Mouse (Mus musculus) 3134 (cell line): ENCODE data around the gene 4930583I09Rik.

Experiments
- DNase-seq: peaks from one replicate; pipeline ENCODE4 v3.0.0-alpha.2; 2011; ENCODE audit warnings: low spot score; ENCODE audit not compliant: insufficient read length; ENCODE audit errors: extremely low read depth

4930583I09Rik gene

DNA sequence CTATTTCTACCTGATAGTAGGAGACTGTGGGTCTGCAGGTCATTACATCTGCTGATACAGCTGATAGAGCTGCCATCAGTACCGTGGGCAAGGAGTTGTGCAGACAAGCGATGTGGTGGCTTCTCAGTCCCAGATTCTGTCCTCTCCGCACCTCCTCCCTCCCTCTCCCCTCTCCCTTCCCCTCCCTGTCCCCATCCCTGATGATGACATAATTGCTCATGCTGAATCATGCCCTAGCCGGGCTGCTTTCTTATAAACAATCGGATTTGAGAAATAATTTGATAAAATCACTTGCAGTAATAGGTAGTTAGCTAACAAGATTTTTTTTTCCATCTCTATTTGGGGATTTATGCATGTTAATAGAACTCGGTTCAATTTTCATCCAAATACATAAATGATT lies at the start of gene 4930583I09Rik:
4930583I09Rik (minus strand) TSS at position 144 of the 400 bp plus-strand sequence.
- DNase-seq = peak; percentile 42

DNA sequence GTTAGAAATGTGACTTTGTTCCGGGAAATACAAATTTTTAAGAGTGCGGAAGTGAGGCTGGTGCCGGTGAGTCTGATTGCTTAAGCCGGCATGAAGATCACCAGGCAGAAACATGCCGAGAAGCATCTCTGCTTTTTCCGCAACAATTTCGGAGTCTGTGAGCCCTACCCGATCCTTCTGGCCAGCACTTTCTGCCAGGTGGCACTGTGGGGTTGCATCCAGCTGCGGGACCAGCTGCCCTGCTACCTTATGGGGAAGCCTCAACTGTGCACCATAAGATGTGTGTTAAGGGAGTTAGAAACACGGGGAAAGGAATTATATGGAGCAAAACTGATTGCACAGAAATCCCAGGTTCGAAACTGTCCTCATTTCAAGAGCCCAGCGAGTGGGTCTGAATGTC lies 40.2 kb upstream of the 4930583I09Rik start:
- DNase-seq = no peak

DNA sequence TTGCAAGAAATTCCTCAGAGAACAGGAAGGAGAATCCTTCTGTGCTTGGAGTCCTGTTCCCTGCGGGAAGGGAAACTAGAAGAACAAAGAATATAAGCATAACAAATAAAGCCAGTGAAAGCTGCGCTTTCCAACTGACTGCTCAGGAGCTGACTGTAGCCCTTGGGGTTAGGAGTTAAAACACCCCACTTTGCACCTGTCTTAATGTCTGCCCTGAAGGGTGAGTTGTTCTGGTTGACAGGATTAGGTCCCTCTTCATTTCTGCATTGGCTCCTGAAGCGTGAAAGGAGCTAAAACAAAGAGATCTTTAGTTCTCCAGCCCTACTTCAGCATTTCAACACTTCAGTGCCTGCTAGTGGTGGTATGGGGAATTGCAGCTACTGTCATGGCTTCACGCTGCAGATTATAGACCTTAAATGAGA lies 37.8 kb upstream of the 4930583I09Rik start:
- DNase-seq = no peak

DNA sequence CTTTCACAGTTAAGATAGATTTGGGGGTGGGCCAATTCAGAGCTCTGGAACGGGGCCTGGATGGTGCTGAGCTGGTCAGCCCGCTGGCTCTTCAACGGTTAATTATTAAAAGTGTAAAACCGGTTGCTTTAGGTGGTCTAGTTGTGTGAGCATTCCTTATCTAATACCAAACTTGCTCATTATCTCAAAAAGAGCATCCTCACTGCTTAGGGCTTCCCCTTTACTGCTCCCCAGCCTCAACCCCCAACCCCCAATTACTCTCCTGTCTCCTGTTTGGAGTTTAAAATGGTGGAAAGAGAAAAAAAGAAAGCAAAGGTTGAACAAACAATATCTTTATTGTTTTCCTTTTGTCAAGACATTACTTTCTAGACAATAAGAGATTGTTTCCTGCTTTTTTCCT lies 27.9 kb upstream of the 4930583I09Rik start:
- DNase-seq = no peak

DNA sequence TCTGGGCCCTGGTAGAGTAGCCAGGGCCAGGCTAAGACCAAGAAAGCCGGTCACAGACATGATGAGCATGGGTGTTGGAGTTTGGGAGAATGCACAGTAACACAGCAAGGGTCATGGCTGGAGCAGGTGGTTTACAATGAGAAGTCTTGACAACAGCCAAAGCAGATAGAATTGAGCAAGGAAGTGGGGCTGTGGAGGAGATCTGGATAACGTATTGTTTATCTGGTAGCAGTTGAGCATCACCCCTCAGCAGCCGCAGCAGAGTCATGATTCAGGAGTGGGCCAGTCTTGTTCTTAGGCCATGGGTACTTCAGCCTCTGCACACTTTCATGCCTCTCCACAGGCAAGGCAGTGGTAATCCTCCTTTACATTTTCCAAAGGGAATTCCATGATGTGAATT lies 25.1 kb upstream of the 4930583I09Rik start:
- DNase-seq = no peak

DNA sequence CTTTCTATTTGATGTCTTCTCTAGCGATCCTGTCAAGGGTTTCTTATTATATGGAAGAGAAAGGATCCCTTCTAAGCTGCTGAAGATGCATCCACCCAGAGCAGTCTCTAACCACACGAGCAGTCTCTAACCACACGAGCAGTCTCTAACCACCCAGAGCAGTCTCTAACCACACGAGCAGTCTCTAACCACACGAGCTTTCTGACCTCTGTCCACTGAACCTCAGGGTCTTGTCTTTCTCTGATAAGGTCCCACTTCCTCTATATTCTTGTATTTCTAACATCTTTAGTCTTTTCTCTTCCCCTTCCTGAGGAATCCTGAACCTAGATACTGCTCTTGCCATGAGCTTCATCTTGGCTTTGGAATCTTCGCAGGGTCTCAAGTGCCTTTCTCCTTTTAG lies 23.0 kb upstream of the 4930583I09Rik start:
- DNase-seq = no peak

DNA sequence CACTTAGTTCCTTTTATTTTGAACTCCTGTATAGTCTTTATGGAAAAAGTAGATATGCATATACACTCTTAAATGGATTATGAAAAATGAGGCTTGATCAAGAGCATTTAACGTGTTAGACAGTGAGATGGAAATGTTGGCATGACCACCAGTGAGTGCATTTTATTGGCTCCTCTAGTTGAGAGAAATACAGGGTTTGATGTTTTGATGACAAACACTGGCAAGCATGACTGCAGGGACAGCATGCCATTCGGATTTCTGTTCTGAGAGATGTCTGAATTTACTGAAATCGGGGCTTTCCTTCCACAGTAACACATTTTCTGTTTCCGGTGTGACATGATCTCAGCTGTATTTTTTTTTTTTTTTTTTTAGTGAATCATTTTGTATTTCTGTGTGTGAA lies 12.2 kb upstream of the 4930583I09Rik start:
- DNase-seq = no peak

DNA sequence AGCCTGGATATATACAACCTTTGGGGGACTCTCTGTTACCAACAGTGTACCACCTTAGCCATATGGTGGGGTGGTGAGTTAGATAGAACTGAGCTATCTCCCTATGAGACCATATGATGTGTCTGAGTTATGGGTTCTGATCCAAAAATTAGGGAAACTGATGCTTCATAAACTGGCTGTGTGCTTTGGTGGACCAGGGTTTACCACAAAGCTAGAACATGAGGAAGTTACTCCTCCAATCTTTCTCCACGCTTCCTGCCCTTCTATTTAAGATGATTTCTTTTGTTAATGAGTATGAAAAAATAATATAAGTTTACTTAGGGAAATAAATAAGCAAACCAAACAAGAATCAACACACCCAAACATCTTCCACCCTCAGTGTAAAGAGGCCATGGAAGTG lies 10.8 kb upstream of the 4930583I09Rik start:
- DNase-seq = no peak

DNA sequence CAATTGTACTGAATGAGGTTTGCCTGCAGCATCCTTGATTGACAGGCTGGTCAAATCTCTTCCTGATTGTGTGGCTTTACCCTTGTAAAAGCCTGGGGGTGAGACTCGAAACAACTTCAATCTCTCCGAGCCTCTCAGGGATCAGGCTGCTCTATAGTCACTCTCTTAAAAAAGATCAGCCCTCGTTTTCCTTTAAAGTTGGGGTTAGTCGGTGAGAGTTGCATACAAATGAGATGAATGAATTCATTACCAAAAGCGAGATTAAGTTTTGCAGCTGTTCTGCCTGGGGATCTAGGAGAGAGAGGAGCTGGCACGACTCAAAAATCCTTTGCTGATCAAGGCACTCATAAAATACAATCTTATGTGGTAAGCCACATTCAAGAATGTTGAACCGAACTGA lies 1.0 kb upstream of the 4930583I09Rik start:
- DNase-seq = no peak

DNA sequence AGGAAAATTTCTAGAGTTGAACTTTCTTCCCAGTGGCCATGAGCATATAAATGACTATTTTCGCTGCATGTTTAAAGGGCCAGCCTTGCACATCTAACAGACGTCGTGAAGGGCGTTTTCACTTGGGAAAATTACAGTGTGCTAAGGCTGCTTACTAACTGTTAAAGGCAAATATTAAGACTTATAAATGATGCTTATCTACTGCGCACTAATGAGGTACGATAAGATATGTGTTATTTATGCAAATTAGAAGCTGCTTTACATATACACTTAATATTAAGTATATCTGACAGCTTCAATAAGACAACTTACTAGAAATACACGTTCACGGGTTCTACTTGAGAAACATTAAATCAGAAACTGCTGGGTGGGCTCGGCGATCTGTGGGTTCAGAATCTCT lies 481 bp upstream of the 4930583I09Rik start:
- DNase-seq = no peak

DNA sequence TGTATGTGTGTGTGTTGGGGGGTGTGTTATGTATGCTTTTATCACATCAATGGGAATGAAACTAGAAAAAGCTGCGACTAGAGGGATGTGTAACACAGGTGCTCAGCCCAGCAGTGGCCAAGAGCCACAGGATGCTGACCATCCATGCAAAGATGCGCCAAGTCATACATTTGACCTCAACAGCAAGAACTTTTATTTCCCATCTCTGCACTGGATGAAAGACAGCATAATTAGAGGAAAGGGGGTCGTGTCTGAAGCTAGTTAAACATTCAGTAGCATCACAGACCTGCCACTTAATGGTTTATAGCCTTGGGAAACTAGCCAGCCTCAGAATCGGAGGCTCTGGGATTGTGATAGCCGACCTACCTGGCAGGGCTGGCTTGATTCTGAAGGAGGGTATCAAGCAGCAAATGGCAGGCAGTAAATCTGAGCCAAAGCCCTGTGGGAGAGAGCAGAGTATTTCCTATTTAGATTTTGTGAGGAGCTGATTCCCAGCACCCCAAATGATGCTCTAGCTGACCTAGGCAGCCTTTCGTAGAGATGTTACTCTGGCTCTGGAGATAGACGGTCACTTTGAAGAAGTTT lies 1.9 kb downstream of the 4930583I09Rik start:
- no peak for DNase-seq

DNA sequence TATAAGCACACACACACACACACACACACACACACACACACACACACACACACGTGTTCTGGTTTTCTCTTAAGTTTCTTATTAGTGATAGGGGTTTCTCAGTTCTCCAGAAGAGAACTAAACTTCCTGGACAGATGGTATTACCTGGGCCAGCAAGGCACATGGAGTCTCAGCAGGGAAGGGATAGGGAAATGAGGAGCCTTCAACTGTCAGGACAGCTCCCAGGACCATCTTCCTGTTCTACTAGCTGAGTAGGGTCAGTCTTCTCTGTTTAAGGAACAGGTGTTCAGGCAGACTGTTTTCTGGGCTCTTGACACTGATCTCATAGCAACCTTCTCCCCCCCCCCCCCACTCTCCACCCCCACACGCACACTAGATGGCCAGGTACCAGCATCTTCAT lies 2.8 kb downstream of the 4930583I09Rik start:
- no peak for DNase-seq

DNA sequence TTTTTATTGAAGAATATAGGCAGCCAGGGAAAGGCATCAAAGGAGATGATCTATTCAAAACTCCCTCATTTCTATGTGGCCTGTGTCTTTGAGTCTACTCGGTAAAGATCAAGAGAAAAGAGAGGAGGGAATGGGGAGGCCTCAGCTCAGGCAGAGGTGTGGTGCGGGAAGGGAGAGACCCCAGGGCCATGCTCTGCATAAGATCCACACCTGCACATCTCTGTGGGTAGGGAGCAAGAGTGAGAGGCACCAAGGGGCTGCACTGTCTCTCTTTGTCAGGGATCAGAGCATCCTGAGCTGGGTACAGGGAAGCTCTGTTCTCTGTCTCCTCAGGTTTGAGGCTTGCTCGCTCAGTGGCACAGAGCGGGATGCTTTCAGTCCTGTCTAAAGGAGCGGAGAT lies 8.4 kb downstream of the 4930583I09Rik start:
- no peak for DNase-seq

DNA sequence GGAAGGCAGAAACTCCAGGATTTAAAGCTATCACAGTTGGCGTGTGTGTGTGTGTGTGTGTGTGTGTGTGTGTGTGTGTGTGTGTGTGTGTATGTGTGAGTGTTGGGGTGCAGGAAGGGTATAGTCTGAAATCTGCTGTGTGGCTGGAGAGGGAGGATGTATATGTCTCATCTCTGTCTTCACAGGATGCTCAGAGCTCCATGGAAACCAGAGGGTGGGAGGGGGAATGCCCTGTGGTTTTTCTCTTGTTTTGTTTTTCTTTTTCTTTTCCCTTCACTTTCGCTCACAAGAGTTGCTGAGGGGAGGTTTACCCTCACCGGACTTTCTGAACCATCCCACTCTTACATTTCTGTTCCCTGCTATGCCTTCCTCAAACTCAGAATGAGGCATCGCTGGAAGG lies 9.0 kb downstream of the 4930583I09Rik start:
- DNase-seq = no peak

DNA sequence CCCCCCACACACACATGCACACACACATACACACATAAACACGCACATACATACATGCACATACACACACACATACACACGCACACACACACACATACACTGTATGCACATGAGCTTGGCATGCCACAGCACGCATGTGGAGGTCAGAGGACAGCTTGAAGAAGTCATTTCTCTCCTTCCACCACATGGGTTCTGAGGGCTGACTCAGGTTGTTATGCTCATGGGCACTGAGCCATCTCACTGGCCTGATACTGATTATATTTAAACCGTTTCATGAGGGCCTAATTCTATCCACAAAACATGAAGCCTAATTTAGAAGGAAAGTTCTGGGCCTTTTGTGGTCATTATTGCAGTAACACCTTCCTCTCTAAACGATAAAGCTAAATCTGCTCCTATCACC lies 13.3 kb downstream of the 4930583I09Rik start:
- DNase-seq = no peak

DNA sequence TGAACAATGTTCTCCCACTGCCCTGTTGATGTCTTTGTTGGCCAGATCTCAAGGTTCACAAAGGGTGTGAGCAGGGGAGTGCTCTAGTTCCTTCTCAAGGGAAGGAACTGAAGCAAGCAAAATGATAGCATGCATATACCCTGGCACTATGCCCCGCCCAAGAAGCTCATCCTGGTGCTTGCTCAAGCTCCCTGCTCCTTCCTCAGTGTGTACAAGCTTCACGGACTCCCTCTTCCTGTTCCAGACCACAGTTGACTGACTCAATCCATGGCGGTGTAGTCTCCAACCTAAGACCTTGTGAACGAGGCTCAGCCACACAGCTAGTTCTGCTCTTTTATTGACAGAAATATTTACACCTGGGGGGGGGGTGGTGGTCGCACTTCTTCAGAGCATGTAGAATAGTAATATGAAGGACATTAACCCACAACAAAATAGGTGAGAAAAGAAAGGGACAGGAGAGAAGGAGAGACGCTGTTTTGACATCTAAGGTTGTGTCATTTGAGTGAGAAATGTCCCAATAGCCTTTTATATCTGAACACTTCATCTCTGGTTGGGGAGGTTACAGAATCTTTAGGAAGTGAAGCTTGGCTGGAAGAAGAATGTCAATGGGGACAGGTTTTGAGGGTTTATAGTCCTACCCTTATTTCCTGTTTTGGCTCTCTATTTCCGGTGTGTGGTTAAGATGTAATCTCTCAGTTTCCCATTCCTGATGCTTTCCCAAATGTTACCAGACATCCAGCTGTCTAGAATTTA lies 14.9 kb downstream of the 4930583I09Rik start:
- no peak for DNase-seq

DNA sequence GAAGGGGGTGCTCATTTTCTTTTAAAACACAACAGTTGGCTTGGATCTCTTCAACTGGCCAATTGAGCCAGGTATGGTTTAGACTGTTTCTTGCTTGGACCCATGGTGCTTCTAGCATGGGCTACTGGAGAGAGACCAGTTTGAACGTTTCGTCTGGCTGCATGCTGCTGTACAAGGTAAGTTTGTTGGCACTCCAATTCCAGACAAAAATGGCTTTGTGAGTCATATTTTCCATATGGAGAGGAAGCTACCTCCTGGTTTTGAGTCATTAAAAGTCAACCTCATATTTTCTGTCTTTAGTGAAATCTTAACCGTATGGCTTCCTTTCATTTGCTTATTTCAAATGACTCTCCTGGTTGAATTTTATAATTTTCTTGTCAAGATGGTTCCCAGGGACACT lies 19.6 kb downstream of the 4930583I09Rik start:
- no peak for DNase-seq

DNA sequence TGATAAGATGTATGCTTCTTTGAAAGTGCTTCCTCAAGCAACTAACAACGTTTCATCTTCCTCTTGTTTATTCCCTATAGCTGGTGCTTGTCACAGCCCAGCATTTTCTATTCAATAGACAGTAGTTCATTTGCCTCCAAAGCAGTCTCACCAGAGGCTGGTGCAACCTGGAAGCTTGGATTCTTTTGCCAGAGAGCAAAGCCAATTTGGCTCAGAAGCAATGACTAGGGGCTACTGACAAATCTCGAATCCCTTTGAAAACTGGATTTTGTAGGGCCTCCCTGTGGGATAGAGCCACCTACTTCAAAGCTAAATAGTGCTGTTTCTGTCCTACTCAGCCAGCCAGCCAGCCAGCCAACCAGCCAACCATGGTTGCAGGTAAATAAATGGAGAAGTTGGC lies 20.1 kb downstream of the 4930583I09Rik start:
- no peak for DNase-seq

DNA sequence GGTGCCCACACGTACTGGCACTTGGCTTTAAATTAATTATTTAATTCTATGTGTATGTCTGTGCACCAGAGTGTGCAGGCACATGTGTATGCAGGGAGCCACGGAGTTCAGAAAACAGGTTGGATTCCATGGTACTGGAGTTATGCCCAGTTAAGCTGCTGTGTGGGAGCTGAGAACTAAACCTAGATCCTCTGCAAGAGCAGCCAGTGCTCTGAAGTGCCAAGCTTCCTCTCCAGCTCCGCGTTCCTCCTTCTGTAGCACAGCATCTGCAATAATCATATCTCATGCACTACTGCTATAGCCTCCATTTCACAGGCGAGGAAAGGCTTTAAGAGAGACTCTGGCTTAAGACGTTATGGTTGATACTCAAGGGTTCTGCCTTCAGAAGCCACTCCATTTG lies 22.3 kb downstream of the 4930583I09Rik start:
- no peak for DNase-seq

DNA sequence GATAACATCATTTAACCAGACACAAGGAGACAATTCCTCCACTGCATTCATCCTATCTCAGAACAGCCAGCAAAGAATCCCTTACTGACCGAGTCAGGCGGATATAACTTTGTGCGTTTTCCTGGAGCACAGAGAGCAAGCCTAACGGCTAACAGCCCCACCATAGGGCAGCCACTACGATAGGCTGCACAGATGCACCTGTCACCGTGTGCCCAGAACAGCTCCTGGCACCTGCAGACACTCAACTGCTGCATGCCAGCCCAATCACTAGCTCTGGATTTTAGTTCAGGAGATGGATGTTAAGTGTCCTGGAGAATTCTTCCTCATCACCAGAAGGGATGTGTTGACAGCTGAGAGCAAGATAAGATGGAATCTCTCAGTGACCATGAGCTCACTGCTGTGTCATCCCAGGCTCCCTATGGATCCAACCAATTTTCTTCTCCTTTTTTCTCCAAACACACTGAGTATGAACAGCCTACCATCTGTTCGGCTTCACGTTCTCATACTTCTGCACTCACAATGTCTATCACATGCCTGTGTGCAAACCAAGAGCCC lies 29.8 kb downstream of the 4930583I09Rik start:
- no peak for DNase-seq

DNA sequence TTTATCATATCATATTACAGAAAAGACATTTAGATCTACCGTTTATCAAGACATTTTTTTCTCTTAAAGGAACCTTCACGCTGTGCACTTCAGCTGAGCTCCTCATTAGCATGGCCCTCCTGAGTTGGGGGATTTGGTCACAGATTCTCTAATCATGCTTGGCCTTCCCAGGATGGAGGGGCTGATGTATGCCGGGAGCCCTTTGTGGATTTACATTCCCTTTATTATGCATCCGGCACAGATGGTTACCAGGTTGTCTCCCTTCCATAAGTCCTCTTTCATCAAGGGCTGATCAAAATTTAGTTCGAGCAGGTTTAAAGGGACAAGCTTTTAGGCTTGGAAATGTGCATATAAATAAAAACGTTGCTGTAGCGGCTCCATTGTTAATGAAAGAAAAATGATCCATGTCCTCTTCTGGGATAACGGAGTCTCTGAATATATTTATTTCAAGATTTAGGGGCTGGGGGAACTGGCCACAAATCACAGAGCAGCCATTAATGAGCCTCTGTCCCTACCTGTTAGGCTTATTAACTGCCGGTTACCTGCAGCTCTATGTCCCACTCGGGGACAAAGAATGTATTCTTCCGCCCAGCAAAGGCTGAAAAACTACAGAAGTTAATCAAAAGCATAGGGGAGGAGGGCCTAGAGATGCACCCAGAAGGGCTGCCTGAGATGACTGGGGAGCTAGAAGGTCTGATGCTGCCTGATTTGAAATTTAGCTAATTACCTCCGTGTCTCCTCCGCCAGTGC lies 31.3 kb downstream of the 4930583I09Rik start:
- DNase-seq = no peak

DNA sequence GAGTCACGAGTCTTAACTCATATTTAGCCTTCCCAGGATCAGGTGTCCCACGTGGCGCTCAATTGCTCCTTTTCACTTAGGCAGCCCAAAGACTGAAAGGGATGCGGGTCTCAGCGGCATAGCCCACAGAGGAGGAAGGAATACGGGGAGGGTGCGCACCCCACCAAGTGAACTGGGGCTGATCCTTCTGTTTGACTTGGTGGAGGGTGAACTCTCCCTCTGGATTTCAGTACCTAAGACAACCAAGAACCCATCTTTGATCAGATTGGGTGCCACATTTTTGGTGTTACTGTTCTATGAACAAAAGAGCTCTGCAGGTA lies 33.0 kb downstream of the 4930583I09Rik start:
- no peak for DNase-seq
